Mouse (Mus musculus) liver, embryonic 12.5 days (tissue): ENCODE measurements around the gene Ube2l6. TPM values are rescaled to one million over a fixed set of nuclear protein-coding genes. Genes with fewer than 3 reads are reported as not detected.
"Not testable (repeated sequence)": the region's sequence is repeated elsewhere in the genome, so short reads cannot be mapped to it uniquely, and the experiment has no call there.

Experiments used
- ATAC-seq: fragments of 200-750 bp; cut with Nextera tagmentation; 2 replicates; pipeline ENCODE4 v1.8.0; 2017; ENCODE audit warnings: moderate number of reproducible peaks, mild to moderate bottlenecking, moderate library complexity
- H3K27ac ChIP-seq: fragments of 300-500 bp; sonication (generic); 2 replicates; pipeline ENCODE4 v1.5.1; 2016; ENCODE audit warnings: mild to moderate bottlenecking
- H3K27me3 ChIP-seq: fragments of 300-500 bp; sonication (generic); replicated peaks from 2 replicates; pipeline ENCODE4 v1.6.1; 2016; ENCODE audit warnings: mild to moderate bottlenecking, moderate library complexity
- H3K36me3 ChIP-seq: fragments of 300-500 bp; sonication (generic); 2 replicates; pipeline ENCODE4 v1.6.1; 2016; ENCODE audit warnings: mild to moderate bottlenecking, moderate library complexity
- H3K4me1 ChIP-seq: fragments of 300-500 bp; sonication (generic); 2 replicates; pipeline ENCODE4 v1.6.1; 2016
- H3K4me2 ChIP-seq: fragments of 300-500 bp; sonication (generic); 2 replicates; pipeline ENCODE4 v1.6.1; 2016; ENCODE audit warnings: mild to moderate bottlenecking, moderate library complexity
- H3K4me3 ChIP-seq: fragments of 300-500 bp; sonication (generic); 2 replicates; pipeline ENCODE4 v1.5.1; 2016; ENCODE audit warnings: mild to moderate bottlenecking, moderate library complexity
- H3K9ac ChIP-seq: fragments of 300-500 bp; sonication (generic); 2 replicates; pipeline ENCODE4 v1.6.1; 2016; ENCODE audit warnings: mild to moderate bottlenecking, moderate library complexity
- H3K9me3 ChIP-seq: fragments of 300-500 bp; sonication (generic); replicated peaks from 2 replicates; pipeline ENCODE4 v1.6.1; 2016; ENCODE audit warnings: mild to moderate bottlenecking, moderate library complexity
- WGBS: fragments of 180-500 bp; shearing (Covaris S2); methylation state at CpG from one replicate; pipeline ENCODE4 v1.1.7; 2016; ENCODE audit not compliant: insufficient replicate concordance; 5-methylcytosine and 5-hydroxymethylcytosine counted together
- polyA plus RNA-seq: library from polyadenylated mRNA; unstranded; fragments of >200 nt; fragmentation: Nextera tagmentation; extraction: Ambion mirVana; gene quantifications from 2 replicates; pipeline ENCODE4 v1.2.1, GENCODE M21; 2016

The Ube2l6 gene
- polyA plus RNA-seq, 1 experiment from 2014 or later = 293 TPM

DNA sequence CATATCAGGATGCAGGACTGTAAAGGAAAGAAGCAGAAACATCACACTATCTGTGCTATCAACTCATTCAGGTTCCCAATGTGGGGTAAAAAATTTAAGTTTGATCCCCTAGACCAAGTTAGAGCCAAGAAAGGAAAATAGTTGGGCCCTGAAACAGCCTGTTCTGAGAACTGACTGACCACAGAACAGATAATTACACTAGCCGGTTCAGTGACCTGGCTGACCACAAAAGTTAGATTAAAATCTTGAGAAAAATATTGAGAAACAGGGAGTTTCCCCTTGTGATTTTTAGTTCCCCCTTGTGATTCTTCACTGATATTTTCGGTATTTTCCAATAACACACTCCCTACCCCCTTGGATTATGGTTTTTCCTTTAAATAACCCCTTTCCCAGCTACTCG lies 4.8 kb upstream of the Ube2l6 start:
- Histone ChIP-seq H3K36me3 (peaks cover 5% of the 10 kb centered on the region; the same call in 1 of the 2 replicates), H3K9ac (no peak overlapping the region), H3K4me2 (no peak overlapping the region), H3K9me3 (peaks cover 20% of the 10 kb centered on the region), H3K4me3 (no peak overlapping the region), H3K27me3 (peaks cover 19% of the 10 kb centered on the region), H3K27ac (peak overlapping the region; percentile 49; the same call in 1 of the 2 replicates), H3K4me1 (peaks cover 58% of the 10 kb centered on the region)
- WGBS = 44% methylated on average over 3 of the region's 3 CpGs
- ATAC-seq = no peak

DNA sequence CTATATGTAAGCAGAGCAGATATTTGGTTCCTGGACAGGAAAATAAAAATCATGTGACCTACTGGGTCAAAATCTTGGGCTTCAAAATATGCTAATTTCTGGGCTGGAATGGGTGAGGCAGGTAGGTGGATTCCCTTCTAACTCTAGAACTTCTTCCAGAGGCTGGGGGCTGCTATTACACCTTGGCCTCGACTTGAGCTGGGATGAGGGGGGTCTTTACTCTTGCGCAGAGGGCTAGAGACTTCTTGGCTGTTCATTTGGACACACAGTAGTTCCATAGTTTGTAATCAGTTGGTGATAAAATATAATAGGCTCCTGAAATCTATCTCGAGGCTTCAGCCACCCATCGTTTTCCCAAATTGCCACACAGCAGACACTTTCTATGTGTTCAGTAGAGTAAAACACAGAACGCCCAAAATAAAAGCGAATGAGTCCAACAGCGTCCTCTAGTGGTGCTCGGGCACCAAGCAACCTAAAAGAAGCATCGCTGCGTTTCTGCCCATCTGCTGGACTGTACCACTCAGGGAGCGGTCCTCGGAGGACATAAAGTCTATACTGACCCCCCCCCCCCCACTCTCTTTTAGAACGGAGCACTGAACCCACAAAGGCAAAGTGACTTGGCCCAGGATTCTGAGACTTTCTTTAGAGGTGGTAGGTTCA lies 665 bp upstream of the Ube2l6 start:
- peak; percentile 56 for ATAC-seq
- Histone ChIP-seq H3K27me3 (no peaks in the 10 kb centered on the region), H3K36me3 (peaks cover 24% of the 10 kb centered on the region), H3K4me1 (peaks cover 73% of the 10 kb centered on the region), H3K9ac (peak overlapping the region; percentile 86), H3K27ac (peak overlapping the region; percentile 98), H3K9me3 (peaks cover 20% of the 10 kb centered on the region), H3K4me3 (peak overlapping the region; percentile 76), H3K4me2 (peak overlapping the region; percentile 92)
- 11% methylated on average over 13 of the region's 13 CpGs for WGBS

DNA sequence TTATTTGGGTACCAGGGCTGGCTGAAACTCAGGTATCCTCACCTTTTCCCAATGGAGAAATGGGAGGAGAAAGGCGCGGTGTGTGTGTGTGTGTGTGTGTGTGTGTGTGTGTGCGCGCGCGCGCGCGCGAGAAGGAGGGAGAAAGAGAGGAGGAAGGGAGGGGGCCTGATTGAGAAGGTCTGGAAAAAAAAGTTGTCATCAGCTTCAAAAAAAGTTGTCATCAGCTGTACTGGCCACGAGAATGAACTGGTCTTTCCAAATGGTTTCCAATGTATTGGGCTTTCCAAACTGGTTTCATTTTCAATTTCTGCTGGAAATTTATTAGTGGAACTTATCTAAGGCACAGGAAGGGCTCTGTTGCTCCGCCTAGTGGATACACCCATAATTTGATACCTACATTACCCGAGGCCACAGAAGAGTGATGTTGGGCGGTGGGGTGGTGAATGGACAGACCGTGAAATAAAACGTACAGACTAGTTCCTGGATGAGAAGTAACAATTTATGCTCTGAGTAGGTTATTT lies 473 bp downstream of the Ube2l6 start:
- Histone ChIP-seq H3K36me3 (peaks cover 35% of the 10 kb centered on the region), H3K9ac (peak overlapping the region; percentile 86), H3K4me2 (peak overlapping the region; percentile 92), H3K4me3 (peak overlapping the region; percentile 76), H3K27ac (peak overlapping the region; percentile 98), H3K9me3 (peaks cover 19% of the 10 kb centered on the region), H3K27me3 (no peaks in the 10 kb centered on the region), H3K4me1 (peaks cover 73% of the 10 kb centered on the region)
- WGBS = 0% methylated on average over 16 of the region's 16 CpGs
- ATAC-seq = peak; percentile 57

DNA sequence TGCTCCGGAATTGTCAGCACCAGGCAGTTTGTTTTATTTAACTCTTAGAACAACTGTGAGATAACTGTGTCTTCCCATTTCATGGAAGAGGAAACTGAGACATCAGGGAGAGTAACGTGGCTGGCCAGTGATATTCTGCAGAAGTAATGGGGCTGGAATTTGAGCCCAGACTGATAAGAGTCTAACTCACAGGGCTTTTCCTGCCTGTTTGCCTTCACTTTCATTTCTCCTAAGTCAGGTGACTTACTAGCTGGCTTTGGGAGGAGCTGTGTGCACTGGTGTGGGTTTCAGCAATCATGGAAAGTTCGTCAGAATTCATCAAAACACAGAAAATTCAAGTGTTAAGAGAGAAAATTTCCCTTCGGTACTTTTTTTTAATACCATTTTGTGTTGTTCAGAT lies 1.7 kb downstream of the Ube2l6 start:
- H3K27me3 ChIP-seq = no peaks in the 10 kb centered on the region
- H3K4me2 ChIP-seq = peak overlapping the region; percentile 92
- peaks cover 44% of the 10 kb centered on the region for H3K36me3 ChIP-seq
- peak overlapping the region; percentile 98 for H3K27ac ChIP-seq
- peak; percentile 16; the same call in 1 of the 2 replicates for ATAC-seq
- 45% methylated on average over 4 of the region's 4 CpGs for WGBS
- H3K9ac ChIP-seq = peak overlapping the region; percentile 86
- H3K9me3 ChIP-seq = peaks cover 10% of the 10 kb centered on the region
- peaks cover 67% of the 10 kb centered on the region for H3K4me1 ChIP-seq
- peak overlapping the region; percentile 76 for H3K4me3 ChIP-seq

DNA sequence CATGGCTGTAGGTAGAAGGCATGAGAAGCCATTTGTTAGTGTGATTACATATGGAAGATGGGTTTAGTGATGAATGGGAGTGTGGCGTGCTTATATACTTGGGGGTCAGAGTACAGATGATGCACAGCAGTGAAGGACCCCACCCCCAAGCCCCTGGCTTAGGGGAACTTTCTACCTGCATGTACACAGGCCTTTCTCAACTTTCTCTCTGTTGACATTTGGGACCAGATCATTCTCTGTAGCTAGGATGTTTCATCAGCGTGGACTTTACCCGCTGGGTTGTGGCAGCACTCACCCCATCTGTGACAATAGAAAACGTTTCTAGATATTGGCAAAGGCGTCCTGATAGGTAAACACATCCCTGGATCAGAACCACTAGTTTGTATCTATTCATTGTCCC lies 2.6 kb downstream of the Ube2l6 start:
- Histone ChIP-seq H3K27ac (peak overlapping the region; percentile 55; the same call in 1 of the 2 replicates), H3K4me2 (peak overlapping the region; percentile 92), H3K4me3 (peak overlapping the region; percentile 76), H3K4me1 (peaks cover 75% of the 10 kb centered on the region), H3K36me3 (peaks cover 52% of the 10 kb centered on the region)
- not testable (repeated sequence) for H3K27me3 ChIP-seq, ATAC-seq, H3K9me3 ChIP-seq, H3K9ac ChIP-seq
- 68% methylated on average over 5 of the region's 5 CpGs for WGBS

DNA sequence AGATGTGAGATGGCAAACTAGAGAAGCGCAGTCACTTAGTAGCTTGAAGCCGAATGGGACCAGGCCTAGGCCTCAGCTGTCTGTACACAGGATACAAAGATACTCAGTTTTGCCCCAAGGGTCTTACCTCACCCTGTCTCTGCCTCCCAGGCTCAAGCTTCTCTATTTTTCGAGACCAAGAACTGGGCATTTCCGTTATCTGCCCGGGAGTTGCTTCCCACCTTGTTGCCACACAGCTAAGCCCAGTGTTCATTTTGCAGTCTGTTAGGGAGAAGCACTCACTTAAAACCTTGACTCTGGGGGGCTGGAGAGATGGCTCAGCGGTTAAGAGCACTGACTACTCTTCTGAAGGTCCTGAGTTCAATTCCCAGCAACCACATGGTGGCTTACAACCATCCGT lies 5.3 kb downstream of the Ube2l6 start:
- Histone ChIP-seq H3K27me3 (peaks cover 3% of the 10 kb centered on the region; the same call in 1 of the 2 replicates), H3K4me3 (no peak overlapping the region), H3K4me2 (no peak overlapping the region), H3K27ac (no peak overlapping the region), H3K9ac (no peak overlapping the region), H3K36me3 (peaks cover 79% of the 10 kb centered on the region), H3K9me3 (0 out of 2 replicates have a peak, but pooled peaks cover 3% of the 10 kb centered on the region), H3K4me1 (peaks cover 80% of the 10 kb centered on the region)
- no peak for ATAC-seq
- 86% methylated on average over 7 of the region's 7 CpGs for WGBS

DNA sequence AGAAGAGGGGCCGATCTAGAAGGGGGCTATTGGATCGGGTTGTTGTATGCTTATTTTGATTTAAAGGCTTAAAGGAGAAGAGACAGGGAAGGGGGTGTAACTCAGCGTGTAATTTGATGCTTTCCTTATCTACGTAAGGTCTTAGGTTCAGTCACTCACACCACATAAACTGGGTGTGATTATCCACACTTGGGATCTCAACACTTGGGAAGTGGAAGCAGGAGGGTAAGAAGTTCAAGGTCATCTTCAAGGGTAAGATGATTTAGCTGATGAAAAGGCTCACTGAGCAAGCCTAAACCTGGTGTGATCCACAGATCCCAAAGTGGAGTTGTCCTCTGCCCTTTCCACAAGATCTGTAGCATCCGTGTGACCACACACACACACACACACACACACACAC lies 7.9 kb downstream of the Ube2l6 start:
- no peak for ATAC-seq
- H3K4me2 ChIP-seq = no peak overlapping the region
- H3K27ac ChIP-seq = peak overlapping the region; percentile 56; the same call in 1 of the 2 replicates
- H3K27me3 ChIP-seq = peaks cover 3% of the 10 kb centered on the region; the same call in 1 of the 2 replicates
- 0 out of 2 replicates have a peak, but pooled peaks cover 3% of the 10 kb centered on the region for H3K9me3 ChIP-seq
- no peak overlapping the region for H3K9ac ChIP-seq
- 61% methylated on average over 5 of the region's 5 CpGs for WGBS
- no peak overlapping the region for H3K4me3 ChIP-seq
- H3K36me3 ChIP-seq = peaks cover 94% of the 10 kb centered on the region
- H3K4me1 ChIP-seq = peaks cover 75% of the 10 kb centered on the region

DNA sequence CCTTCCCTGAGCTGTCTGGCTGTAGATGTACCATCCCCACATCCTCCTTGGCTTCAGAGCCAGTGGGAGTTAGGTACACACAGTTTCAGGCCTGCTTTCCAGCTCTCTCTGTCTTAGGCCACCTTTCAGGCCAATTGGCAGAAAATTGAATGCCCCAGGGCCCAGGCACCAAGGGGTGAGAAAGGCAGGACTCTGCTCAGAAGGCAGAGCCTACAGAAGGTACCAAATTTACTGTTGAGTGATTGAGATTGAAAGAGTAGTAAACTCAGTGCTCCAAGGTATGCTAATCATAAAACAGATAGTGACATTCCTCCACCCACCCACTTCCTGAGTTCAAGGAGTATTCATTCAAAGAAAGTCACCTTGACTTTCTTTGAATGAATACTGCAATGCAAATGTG lies 10.7 kb downstream of the Ube2l6 start:
- H3K9me3 ChIP-seq = 0 out of 2 replicates have a peak, but pooled peaks cover 3% of the 10 kb centered on the region
- peaks cover 3% of the 10 kb centered on the region for H3K27me3 ChIP-seq
- H3K36me3 ChIP-seq = peaks cover 70% of the 10 kb centered on the region
- H3K27ac ChIP-seq = peak overlapping the region; percentile 8; the same call in 1 of the 2 replicates
- ATAC-seq = no peak
- H3K4me3 ChIP-seq = no peak overlapping the region
- no peak overlapping the region for H3K4me2 ChIP-seq
- peaks cover 73% of the 10 kb centered on the region for H3K4me1 ChIP-seq
- H3K9ac ChIP-seq = no peak overlapping the region

DNA sequence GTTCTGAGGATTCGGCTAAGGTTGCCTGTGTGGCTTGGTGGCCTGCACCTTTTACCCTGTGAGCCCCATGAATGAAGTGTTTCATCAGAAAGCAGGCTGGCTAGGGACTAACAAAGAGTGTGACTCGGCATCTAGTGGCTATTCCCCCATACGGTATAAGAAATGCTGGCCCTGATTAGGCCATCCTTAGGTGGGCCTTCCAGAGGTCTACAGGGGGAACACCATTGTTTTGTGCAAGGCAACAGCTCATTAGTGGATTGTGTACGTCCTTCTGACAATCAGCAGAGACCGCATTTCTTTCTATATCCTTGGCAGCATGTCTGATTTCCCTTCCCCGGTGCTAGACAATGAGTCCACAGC lies 11.9 kb downstream of the Ube2l6 start:
- peaks cover 9% of the 10 kb centered on the region for H3K27me3 ChIP-seq
- peaks cover 59% of the 10 kb centered on the region for H3K36me3 ChIP-seq
- no peaks in the 10 kb centered on the region for H3K9me3 ChIP-seq
- WGBS = 70% methylated on average over 6 of the region's 6 CpGs
- no peak for ATAC-seq
- peak overlapping the region; percentile 41; the same call in 1 of the 2 replicates for H3K4me3 ChIP-seq
- H3K27ac ChIP-seq = peak overlapping the region; percentile 99
- peak overlapping the region; percentile 64; the same call in 1 of the 2 replicates for H3K9ac ChIP-seq
- peaks cover 80% of the 10 kb centered on the region for H3K4me1 ChIP-seq
- peak overlapping the region; percentile 76 for H3K4me2 ChIP-seq

DNA sequence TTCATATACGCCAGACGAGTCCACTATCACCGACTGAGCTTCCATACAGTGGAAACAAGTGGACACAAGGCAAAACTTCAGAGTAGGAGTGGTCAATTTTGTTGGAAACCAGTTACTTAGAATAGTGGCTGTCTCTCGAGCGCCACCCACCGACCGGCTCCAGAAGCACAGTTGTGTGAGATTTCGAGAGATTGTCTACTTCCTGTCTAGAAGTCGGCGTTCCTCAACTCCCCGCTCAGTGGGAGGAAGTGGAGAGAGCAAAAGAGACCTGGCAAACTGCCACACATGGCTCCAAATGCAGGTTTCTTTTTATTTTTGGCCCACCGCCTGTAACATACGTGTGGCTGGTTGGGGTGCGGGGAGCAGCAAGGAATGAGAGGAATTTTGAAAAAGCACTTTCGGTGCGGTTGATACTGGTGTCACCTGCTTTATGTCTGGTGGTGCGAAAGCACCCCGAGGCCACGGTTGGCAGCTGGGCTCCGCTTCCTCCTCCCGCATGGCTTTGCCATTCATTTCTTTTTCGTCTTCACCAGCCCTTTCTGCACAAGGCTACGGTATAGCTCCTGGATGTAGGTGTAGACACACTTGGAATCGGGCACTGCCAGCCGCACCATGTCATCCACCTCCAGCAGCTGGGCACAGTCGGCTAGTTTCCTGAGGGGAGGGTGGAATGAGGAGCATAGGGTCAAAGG lies 12.4 kb downstream of the Ube2l6 start:
- H3K4me1 ChIP-seq = peaks cover 79% of the 10 kb centered on the region
- peaks cover 11% of the 10 kb centered on the region for H3K27me3 ChIP-seq
- ATAC-seq = peak; percentile 2; the same call in 1 of the 2 replicates
- peak overlapping the region; percentile 99 for H3K27ac ChIP-seq
- peaks cover 53% of the 10 kb centered on the region for H3K36me3 ChIP-seq
- 22% methylated on average over 26 of the region's 26 CpGs for WGBS
- H3K9me3 ChIP-seq = no peaks in the 10 kb centered on the region
- H3K4me3 ChIP-seq = peak overlapping the region; percentile 41
- H3K4me2 ChIP-seq = peak overlapping the region; percentile 76
- peak overlapping the region; percentile 64 for H3K9ac ChIP-seq

DNA sequence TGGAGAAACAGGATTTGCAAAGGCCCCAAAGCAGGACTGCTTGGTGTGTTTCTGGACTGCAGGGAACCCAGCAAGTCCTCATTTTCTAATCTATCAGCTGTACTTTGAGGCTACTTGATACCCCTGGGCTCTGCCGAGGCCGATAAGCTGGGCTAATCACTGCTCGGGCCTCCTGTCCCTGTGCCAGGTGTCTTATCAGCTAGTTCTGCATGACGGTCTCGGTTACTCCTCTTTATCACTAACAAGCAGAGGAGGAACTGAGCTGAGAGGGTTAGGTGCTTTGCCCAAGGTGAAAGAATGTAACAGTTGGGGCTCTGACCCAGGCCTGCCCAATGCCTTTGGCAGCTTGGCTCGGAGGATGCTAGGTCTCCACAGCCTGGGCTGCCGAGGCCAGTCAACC lies 13.3 kb downstream of the Ube2l6 start:
- Histone ChIP-seq H3K27ac (peak overlapping the region; percentile 99), H3K4me2 (peak overlapping the region; percentile 76), H3K9ac (peak overlapping the region; percentile 69), H3K4me3 (peak overlapping the region; percentile 41), H3K27me3 (peaks cover 19% of the 10 kb centered on the region), H3K9me3 (no peaks in the 10 kb centered on the region), H3K36me3 (peaks cover 45% of the 10 kb centered on the region), H3K4me1 (peaks cover 71% of the 10 kb centered on the region)
- ATAC-seq = peak; percentile 98
- WGBS = 15% methylated on average over 7 of the region's 7 CpGs

DNA sequence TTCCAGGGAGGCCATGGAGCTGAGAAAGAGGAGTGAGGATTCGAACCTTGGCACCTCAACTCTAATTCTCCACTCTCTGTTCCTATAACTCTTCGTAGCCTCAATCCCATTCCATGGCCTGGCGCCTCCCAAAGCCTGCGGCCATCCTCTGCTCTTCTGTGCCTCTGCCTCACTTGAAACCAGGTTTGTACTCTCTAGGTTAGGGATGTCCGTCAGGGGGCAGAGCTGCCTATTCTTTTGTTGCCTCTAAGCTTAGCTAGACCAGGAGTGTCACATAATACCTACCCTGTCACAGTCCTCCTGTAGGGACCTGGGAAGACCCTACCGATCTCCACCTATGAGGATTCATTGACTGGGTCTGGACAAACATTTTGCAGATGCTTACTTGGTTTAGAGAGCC lies 14.0 kb downstream of the Ube2l6 start:
- peak overlapping the region; percentile 69 for H3K9ac ChIP-seq
- 70% methylated on average over 6 of the region's 6 CpGs for WGBS
- H3K27me3 ChIP-seq = peaks cover 26% of the 10 kb centered on the region
- peak overlapping the region; percentile 76 for H3K4me2 ChIP-seq
- peak overlapping the region; percentile 99 for H3K27ac ChIP-seq
- peak overlapping the region; percentile 41 for H3K4me3 ChIP-seq
- ATAC-seq = no peak
- peaks cover 37% of the 10 kb centered on the region for H3K36me3 ChIP-seq
- peaks cover 64% of the 10 kb centered on the region for H3K4me1 ChIP-seq
- H3K9me3 ChIP-seq = no peaks in the 10 kb centered on the region
